Mouse (Mus musculus): ENCODE measurements around the gene C77080.

- no peak for TF ChIP-seq EP300 (IDR thresholded peaks at IDR 0.05)
- no peak for TF ChIP-seq CTCF (IDR thresholded peaks at IDR 0.05)
Observed at GRCm38 (mm10) chr4:129188041-129188659, 73.1 kb downstream of the C77080 start.
